Mouse (Mus musculus) neural tube, embryonic 12.5 days (tissue): ENCODE data around the gene Tomt. TPM values are rescaled to one million over a fixed set of nuclear protein-coding genes. Genes with fewer than 3 reads are reported as not detected.
"Not testable (repeated sequence)": the region's sequence is repeated elsewhere in the genome, so short reads cannot be mapped to it uniquely, and the experiment has no call there.

Source experiments
- ATAC-seq: fragments of 200-750 bp; cut with Nextera tagmentation; 2 replicates; pipeline ENCODE4 v1.8.0; 2017; ENCODE audit warnings: low read depth, mild to moderate bottlenecking, moderate TSS enrichment, moderate library complexity; ENCODE audit not compliant: low FRiP score
- H3K27ac ChIP-seq: fragments of 300-500 bp; sonication (generic); 2 replicates; pipeline ENCODE4 v1.5.1; 2016
- H3K27me3 ChIP-seq: fragments of 300-500 bp; sonication (generic); replicated peaks from 2 replicates; pipeline ENCODE4 v1.6.1; 2016; ENCODE audit warnings: mild to moderate bottlenecking
- H3K36me3 ChIP-seq: fragments of 300-500 bp; sonication (generic); 2 replicates; pipeline ENCODE4 v1.6.1; 2016; ENCODE audit warnings: mild to moderate bottlenecking
- H3K4me1 ChIP-seq: fragments of 300-500 bp; sonication (generic); 2 replicates; pipeline ENCODE4 v1.6.1; 2016
- H3K4me2 ChIP-seq: fragments of 300-500 bp; sonication (generic); replicated peaks from 2 replicates; pipeline ENCODE4 v1.6.1; 2016; ENCODE audit warnings: mild to moderate bottlenecking
- H3K4me3 ChIP-seq: fragments of 300-500 bp; sonication (generic); 2 replicates; pipeline ENCODE4 v1.5.1; 2016
- H3K9ac ChIP-seq: fragments of 300-500 bp; sonication (generic); 2 replicates; pipeline ENCODE4 v1.6.1; 2016; ENCODE audit warnings: mild to moderate bottlenecking
- H3K9me3 ChIP-seq: fragments of 300-500 bp; sonication (generic); 2 replicates; pipeline ENCODE4 v1.6.1; 2016; ENCODE audit warnings: mild to moderate bottlenecking
- WGBS: fragments of 180-500 bp; shearing (Covaris S2); methylation state at CpG from one replicate; pipeline ENCODE4 v1.1.7; 2016; 5-methylcytosine and 5-hydroxymethylcytosine counted together
- polyA plus RNA-seq: library from polyadenylated mRNA; unstranded; fragments of >200 nt; fragmentation: Nextera tagmentation; extraction: Ambion mirVana; gene quantifications from 2 replicates; pipeline ENCODE4 v1.2.1, GENCODE M21; 2016

Gene Tomt
- 0.56 and 0.74 TPM in 2 replicates for polyA plus RNA-seq

DNA sequence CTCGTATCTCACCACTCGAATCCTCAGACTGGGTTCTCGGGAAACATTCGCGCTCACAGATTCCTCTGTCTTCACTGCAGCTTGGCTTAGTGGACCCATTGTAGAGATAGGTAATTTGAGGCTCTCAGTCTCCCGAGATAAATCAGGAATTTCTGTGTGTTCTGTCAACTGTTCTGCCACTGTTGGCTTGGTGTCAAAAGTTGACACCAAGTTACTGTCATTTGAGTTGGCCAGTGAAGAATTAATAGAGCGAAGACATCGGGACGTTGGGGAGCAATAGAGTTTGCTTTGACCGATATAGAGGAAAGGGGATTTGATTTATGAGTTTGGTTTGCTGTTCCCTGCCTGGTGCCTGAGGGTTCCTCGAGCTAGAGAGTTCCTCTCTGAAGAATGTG lies at the start of gene Tomt:
TSS of gene Tomt (minus strand) at position 73 of the 395 bp plus-strand sequence.
- peaks cover 34% of the 10 kb centered on the region for H3K36me3 ChIP-seq
- H3K9ac ChIP-seq: peak within 1 kb of the TSS; percentile 91
- ATAC-seq: no peak
- H3K4me2 ChIP-seq: peak within 1 kb of the TSS; percentile 63
- H3K27me3 ChIP-seq: no peaks in the 10 kb centered on the region
- peaks cover 6% of the 10 kb centered on the region for H3K4me1 ChIP-seq
- peak within 1 kb of the TSS; percentile 83 for H3K27ac ChIP-seq
- peak within 1 kb of the TSS; percentile 85 for H3K4me3 ChIP-seq
- 12% methylated on average over 11 of the region's 11 CpGs for WGBS
- H3K9me3 ChIP-seq: no peaks in the 10 kb centered on the region

DNA sequence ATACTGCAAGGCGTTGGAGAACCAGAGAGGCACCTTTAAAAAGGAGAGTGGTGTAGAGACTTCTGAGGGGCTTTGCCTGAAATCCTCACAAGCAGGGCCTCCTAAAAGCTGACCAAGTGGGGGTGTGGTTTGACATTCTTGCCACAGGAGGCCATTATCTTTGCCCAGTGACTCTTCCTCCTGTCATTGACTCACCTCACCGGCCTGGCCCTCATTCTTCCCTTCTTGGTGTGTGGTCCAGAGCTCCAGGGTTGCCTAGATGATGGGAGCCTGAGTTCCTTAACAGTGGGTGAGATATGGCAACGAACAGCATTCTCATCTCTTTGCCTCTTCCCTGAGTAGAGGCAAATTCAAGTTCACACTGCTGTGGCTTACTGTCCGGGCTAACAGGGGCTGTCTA lies 49.7 kb upstream of the Tomt start:
- ATAC-seq: no peak
- H3K4me3 ChIP-seq: no peak overlapping the region
- WGBS: 69% methylated on average over 4 of the region's 4 CpGs
- H3K27me3 ChIP-seq: no peaks in the 10 kb centered on the region
- no peak overlapping the region for H3K4me2 ChIP-seq
- H3K9me3 ChIP-seq: no peaks in the 10 kb centered on the region
- no peaks in the 10 kb centered on the region for H3K4me1 ChIP-seq
- no peak overlapping the region for H3K9ac ChIP-seq
- H3K27ac ChIP-seq: no peak overlapping the region
- H3K36me3 ChIP-seq: no peaks in the 10 kb centered on the region

DNA sequence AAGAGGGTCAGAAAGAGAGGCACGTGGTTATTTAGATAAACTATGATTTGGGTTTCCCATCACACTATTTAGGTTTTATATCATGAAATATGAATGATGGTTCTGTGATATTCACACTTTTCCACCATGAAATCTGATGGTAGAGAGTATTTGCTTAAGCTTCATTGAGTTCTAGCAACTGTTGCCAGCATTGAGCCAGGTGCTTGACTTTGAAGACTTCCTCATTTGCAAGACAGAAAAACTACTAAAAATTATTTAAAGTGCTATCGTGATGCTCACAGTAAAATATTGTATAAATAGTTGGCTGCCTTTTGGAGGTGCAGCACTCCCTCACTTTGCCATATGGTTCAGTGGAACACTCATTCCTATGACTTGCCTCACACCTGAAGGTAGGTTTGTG lies 49.1 kb upstream of the Tomt start:
- H3K9ac ChIP-seq: no peak overlapping the region
- no peaks in the 10 kb centered on the region for H3K9me3 ChIP-seq
- 92% methylated on average over 2 of the region's 2 CpGs for WGBS
- H3K36me3 ChIP-seq: no peaks in the 10 kb centered on the region
- no peaks in the 10 kb centered on the region for H3K4me1 ChIP-seq
- H3K4me3 ChIP-seq: no peak overlapping the region
- H3K4me2 ChIP-seq: no peak overlapping the region
- H3K27ac ChIP-seq: no peak overlapping the region
- no peak for ATAC-seq
- no peaks in the 10 kb centered on the region for H3K27me3 ChIP-seq

DNA sequence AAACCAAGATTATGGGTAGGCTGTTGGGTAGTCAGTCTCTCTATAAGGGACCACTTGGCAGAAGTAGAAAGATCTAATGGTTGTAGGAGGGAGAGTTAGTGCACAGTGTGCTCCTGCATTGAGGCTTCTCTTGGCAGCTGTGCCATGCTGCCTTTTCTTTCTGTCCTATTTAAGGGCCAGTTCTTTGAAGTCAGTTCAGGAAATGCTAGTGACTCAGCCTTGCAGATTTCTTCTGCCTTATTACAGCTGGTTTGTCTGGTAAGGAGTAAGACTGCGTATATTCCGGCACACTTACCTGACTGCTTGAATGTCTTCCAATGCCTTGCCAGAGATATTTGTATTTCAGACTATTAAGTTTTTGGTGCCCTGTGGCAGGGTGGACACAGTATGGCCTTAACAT lies 48.0 kb upstream of the Tomt start:
- Histone ChIP-seq H3K27ac (no peak overlapping the region), H3K4me3 (no peak overlapping the region), H3K9ac (no peak overlapping the region), H3K27me3 (no peaks in the 10 kb centered on the region), H3K36me3 (no peaks in the 10 kb centered on the region), H3K4me1 (no peaks in the 10 kb centered on the region), H3K4me2 (no peak overlapping the region), H3K9me3 (no peaks in the 10 kb centered on the region)
- 94% methylated on average over 2 of the region's 2 CpGs for WGBS
- ATAC-seq: no peak

DNA sequence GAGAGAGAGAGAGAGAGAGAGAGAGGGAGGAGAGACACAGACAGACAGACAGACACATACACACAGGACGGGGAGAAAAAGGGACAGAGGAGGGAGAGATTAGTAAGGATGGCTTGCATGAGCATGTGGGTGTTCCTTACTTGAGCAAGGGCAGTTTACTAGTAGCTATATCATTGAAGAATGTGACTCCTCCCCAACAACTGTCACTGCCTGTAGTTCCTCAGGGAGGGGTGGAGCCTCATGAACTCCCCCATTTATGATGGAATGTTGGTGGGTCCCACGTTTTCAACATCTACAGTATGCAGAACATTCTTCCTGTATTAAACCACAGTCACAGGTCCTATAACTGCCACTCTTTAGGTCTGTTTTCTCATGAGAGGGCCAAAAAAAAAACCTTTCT lies 45.9 kb upstream of the Tomt start:
- Histone ChIP-seq H3K9ac (no peak overlapping the region), H3K9me3 (no peaks in the 10 kb centered on the region), H3K27me3 (no peaks in the 10 kb centered on the region), H3K27ac (no peak overlapping the region), H3K4me2 (no peak overlapping the region), H3K4me3 (no peak overlapping the region), H3K4me1 (no peaks in the 10 kb centered on the region), H3K36me3 (no peaks in the 10 kb centered on the region)
- ATAC-seq: no peak
- 76% methylated on average over 2 of the region's 2 CpGs for WGBS

DNA sequence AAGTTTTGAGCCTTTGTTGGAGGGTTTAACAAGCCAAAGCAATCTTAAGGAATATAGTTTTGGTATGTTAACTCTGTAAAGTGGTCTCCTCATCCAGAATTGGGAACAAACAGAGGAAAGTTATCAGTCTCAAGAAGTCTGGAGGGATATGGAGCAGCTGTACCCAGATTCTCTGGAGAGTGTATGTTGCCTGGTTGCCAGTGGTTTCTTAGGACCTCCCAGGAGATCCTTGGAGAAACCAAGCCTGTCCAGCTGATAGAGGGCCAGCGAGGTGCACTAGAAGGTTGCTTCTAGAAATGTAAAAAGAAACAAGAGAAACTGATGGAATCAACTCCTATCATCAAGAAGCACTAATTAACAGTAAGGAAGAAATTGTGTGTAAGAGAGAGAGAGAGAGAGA lies 45.5 kb upstream of the Tomt start:
- Histone ChIP-seq H3K4me3 (no peak overlapping the region), H3K36me3 (no peaks in the 10 kb centered on the region), H3K27ac (no peak overlapping the region), H3K27me3 (no peaks in the 10 kb centered on the region), H3K4me1 (no peaks in the 10 kb centered on the region), H3K4me2 (no peak overlapping the region), H3K9me3 (no peaks in the 10 kb centered on the region), H3K9ac (no peak overlapping the region)
- WGBS: 82% methylated on average over 1 of the region's 1 CpGs
- ATAC-seq: no peak

DNA sequence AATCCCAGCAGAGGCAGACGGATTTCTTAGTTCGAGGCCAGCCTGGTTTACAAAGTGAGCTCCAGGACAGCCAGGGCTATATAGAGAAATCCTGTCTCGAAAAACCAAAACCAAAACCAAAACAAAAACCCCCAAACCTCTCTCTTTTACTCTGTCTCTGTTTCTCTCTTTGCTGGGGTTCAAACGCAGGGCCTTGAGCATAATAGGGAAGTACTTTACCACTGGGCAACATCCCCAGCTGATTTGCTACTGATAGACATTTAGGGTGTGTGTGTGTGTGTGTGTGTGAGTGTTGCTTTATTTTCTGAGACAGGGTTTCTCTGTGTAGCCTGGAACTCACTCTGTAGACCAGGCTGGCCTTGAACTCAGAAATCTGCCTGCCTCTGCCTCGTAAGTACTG lies 42.8 kb upstream of the Tomt start:
- not testable (repeated sequence) for H3K27me3 ChIP-seq, H3K4me1 ChIP-seq, H3K4me2 ChIP-seq, H3K36me3 ChIP-seq, H3K9me3 ChIP-seq, H3K4me3 ChIP-seq, H3K9ac ChIP-seq, H3K27ac ChIP-seq, ATAC-seq
- WGBS: 94% methylated on average over 5 of the region's 5 CpGs

DNA sequence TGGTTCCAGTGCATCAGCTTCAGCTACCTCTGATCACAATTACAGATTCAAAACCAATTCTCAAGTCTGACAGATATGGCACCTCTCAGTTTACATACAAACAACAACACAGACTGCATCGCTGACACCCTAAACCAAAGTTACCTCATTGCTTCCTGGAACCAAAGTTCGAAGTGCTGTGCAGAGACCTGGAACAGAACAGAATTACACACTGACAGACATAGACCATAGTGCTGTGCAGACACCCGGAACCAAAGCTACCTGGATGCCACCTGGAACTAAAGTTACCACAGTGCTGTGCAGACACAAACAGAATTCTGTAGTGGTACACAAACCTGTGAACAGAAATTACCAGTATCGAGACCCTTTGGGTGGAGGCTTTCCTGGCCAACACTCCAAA lies 33.6 kb upstream of the Tomt start:
- ATAC-seq: no peak
- Histone ChIP-seq H3K4me3 (no peak overlapping the region), H3K27ac (no peak overlapping the region), H3K9me3 (no peaks in the 10 kb centered on the region), H3K4me1 (peaks cover 12% of the 10 kb centered on the region), H3K27me3 (no peaks in the 10 kb centered on the region), H3K36me3 (0 out of 2 replicates have a peak, but pooled peaks cover 2% of the 10 kb centered on the region), H3K4me2 (no peak overlapping the region), H3K9ac (no peak overlapping the region)
- WGBS: 96% methylated on average over 4 of the region's 4 CpGs

DNA sequence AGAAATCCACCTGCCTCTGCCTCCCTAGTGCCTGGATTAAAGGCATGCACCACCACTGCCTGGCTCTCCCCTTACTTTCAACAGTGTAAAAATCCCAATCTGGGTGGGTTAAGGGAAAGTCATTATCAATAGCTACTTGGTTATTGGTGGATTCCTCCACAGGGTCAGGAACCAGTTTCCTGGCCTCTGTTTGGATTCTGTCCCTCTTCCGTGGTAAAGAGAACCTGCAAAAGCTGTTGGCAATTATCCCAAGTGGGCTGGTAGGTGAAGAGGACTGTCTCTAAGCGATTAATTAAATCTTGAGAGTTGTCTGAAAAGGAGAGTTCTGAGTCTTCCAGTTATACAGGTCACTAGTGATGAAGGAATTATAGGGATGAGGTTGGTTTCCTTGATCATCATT lies 32.2 kb upstream of the Tomt start:
- Histone ChIP-seq H3K4me2 (no peak overlapping the region), H3K9ac (no peak overlapping the region), H3K27me3 (no peaks in the 10 kb centered on the region), H3K4me3 (no peak overlapping the region), H3K27ac (no peak overlapping the region), H3K4me1 (peaks cover 15% of the 10 kb centered on the region), H3K36me3 (0 out of 2 replicates have a peak, but pooled peaks cover 2% of the 10 kb centered on the region), H3K9me3 (no peaks in the 10 kb centered on the region)
- no peak for ATAC-seq
- 92% methylated on average over 2 of the region's 2 CpGs for WGBS

DNA sequence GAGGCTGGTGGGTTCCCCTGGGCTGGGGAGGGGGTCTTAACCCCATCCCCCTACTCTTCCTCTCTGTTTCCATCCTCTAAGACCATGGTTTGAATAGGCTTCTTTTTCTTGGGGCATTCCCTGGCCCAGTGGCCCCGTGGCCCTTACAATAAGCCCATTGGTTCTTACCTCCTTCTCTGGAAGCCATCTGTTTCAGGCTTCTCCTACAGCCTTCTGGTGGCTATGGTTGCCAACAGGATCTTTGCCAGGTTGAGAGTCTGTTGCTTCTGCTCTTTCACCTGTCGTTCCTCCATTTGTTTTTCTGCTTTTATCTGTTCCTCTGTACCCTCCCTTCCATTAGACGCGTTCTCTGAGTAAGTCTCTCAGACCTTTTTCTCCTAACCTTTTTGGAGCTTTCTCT lies 31.4 kb upstream of the Tomt start:
- Histone ChIP-seq H3K4me3 (no peak overlapping the region), H3K9me3 (no peaks in the 10 kb centered on the region), H3K4me2 (no peak overlapping the region), H3K4me1 (peaks cover 15% of the 10 kb centered on the region), H3K27ac (no peak overlapping the region), H3K36me3 (0 out of 2 replicates have a peak, but pooled peaks cover 2% of the 10 kb centered on the region), H3K27me3 (no peaks in the 10 kb centered on the region), H3K9ac (no peak overlapping the region)
- WGBS: 93% methylated on average over 4 of the region's 4 CpGs
- no peak for ATAC-seq

DNA sequence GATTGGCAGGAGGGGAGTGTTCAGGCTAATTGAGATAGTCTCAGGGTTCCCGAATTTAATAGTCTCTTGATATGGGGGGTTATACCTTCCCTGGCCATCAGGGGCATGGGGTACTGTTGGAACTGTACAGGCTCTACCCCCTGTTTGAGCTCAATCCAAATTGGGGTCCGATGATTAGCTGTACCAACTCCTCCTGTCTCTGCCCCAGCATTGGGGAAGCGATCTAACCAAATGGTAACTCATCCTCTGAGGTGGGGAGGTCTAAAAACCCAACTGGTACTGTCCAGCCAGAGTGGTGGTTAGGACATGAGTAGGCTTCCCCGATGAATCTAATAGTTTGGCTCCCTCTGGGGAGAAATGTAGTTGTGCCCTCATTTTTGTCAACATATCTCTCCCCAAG lies 30.8 kb upstream of the Tomt start:
- Histone ChIP-seq H3K9me3 (no peaks in the 10 kb centered on the region), H3K4me1 (peaks cover 15% of the 10 kb centered on the region), H3K9ac (no peak overlapping the region), H3K4me2 (no peak overlapping the region), H3K36me3 (0 out of 2 replicates have a peak, but pooled peaks cover 2% of the 10 kb centered on the region), H3K4me3 (no peak overlapping the region), H3K27ac (no peak overlapping the region), H3K27me3 (no peaks in the 10 kb centered on the region)
- 97% methylated on average over 4 of the region's 4 CpGs for WGBS
- no peak for ATAC-seq

DNA sequence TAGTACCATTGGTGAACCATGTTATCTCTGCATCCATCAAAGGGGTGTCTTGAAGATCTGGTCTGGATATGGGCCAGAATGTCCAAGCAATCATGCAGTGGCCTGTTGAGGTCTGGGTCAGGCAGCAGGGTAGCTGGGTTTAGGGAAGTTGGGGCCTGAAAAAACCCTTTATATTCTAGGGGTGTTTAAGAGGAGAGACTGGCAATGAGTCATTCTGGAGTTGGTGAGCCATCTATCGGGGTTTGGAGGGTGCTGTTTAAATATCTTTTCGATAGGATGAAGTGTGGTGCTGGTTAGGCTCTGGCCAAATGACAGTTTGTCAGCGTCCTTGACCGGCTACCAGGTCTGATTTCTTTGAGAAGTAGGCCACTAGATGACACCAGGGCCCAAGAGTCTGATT lies 29.8 kb upstream of the Tomt start:
- no peak for ATAC-seq
- WGBS: 99% methylated on average over 4 of the region's 4 CpGs
- Histone ChIP-seq H3K27me3 (no peaks in the 10 kb centered on the region), H3K4me1 (peaks cover 15% of the 10 kb centered on the region), H3K4me2 (no peak overlapping the region), H3K9me3 (no peaks in the 10 kb centered on the region), H3K9ac (no peak overlapping the region), H3K4me3 (no peak overlapping the region), H3K36me3 (0 out of 2 replicates have a peak, but pooled peaks cover 2% of the 10 kb centered on the region), H3K27ac (no peak overlapping the region)

DNA sequence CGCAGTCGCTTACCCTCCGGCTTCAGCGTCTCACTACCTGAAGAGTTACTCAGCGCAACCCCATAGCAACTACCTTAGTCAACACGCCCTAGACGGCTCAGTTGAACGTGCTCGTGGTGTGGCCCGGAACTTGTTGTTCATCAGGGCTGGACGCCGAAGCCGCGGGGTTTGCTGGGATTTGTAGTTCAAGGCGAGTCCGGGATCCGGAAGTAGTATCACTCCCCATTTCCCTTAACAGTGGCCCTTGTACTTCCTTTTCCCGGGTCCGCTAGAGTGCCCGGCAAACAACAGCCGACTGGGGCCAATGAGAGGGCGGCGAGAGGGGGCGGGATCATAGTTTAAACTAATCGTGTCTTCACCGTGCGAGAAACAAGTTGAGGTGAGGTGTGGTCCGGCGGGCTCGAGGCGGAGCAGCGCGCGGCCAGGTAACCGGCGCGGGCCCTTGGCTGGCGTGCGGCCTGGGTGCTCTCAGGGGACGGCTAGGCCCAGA lies 27.6 kb upstream of the Tomt start, which contains the start of the genes Lrrc51 and Numa1:
TSS of gene Lrrc51 (minus strand) at position 145 of the 490 bp plus-strand sequence.
TSS of gene Numa1 (plus strand) at position 361 of the 490 bp plus-strand sequence.
- H3K9ac ChIP-seq: peak within 1 kb of the TSS; percentile 71
- 0 out of 2 replicates have a peak, but pooled peaks cover 2% of the 10 kb centered on the region for H3K36me3 ChIP-seq
- no peaks in the 10 kb centered on the region for H3K27me3 ChIP-seq
- H3K4me2 ChIP-seq: peak within 1 kb of the TSS; percentile 63
- H3K27ac ChIP-seq: 0 out of 2 replicates have a peak within 1 kb of the TSS, but pooled peaks have one; percentile 21
- H3K4me3 ChIP-seq: peak within 1 kb of the TSS; percentile 85
- peaks cover 15% of the 10 kb centered on the region for H3K4me1 ChIP-seq
- no peaks in the 10 kb centered on the region for H3K9me3 ChIP-seq
- under 1% methylated on average over 40 of the region's 40 CpGs for whole genome bisulfite sequencing
- peak; percentile 98 for ATAC-seq
